Mouse (Mus musculus) embryo, embryonic 11.5 days (tissue): ENCODE measurements around the gene Limch1.

Experiments used
- DNase-seq: peaks from one replicate; pipeline ENCODE4 v3.0.0-alpha.2; 2012; ENCODE audit warnings: low read depth, low spot score

Limch1 gene

DNA sequence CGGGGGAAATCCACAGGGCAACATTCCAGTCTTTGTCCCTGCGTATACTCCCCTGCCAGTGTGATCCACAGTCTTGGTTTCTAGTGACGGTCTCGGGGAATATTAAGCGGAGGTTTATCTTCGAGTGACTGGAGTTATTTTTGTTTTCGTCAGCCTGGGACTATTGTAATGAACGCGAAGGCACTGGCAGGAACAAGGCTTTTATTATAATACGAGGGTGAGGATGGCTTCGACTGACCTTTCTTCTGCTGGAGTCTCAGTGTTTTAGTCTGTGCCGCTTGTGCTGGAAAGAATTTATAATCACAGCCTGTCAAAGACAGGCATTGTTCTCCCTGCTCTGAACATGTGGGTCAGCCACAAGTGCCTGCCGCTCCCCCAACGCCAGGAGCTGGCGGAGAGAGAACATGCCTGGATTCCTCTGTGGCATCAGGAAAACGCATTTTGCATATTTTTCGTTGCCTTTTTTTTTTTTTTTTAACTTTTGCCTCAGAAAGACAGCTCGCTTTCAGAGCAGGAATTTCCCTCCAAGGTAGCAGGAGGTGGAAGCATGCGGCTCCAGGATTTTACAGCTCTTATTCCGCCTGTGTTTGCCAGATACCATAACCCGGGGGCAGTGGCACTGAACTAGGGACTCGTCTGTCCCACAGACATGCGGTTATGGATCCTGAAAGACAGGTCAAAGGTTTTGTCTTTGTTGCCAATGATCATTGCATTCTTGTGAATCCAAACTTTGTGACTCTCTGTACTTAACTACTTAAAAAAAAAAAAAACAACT is 222.6 kb downstream of the Limch1 start:
- peak; percentile 63 for DNase-seq

- no peak for DNase-seq
Observed at GRCm38 (mm10) chr5:66968925-66969711, 223.5 kb downstream of the Limch1 start.

DNA sequence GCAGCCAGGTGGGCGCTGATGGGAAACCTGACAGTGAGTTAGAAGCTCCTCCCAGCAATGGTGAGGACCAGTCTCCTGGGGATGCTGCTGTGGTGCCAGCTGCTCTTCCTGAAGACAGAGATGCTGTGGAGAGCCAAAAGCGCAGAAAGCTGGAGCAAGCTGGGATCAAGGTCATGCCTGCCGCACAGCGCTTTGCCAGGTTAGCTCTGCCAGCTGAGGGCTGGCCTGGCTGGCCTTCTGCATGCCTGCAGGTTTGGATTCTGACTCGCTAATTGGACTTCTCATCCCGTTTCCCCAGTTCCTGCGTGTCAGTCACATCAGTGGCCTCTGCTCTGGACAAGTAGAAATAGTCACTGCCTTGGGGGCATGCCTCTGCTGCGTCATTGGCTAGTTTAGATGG is 230.0 kb downstream of the Limch1 start:
- DNase-seq = no peak

- DNase-seq = no peak
Observed at GRCm38 (mm10) chr5:66979332-66980218, 233.9 kb downstream of the Limch1 start.

DNA sequence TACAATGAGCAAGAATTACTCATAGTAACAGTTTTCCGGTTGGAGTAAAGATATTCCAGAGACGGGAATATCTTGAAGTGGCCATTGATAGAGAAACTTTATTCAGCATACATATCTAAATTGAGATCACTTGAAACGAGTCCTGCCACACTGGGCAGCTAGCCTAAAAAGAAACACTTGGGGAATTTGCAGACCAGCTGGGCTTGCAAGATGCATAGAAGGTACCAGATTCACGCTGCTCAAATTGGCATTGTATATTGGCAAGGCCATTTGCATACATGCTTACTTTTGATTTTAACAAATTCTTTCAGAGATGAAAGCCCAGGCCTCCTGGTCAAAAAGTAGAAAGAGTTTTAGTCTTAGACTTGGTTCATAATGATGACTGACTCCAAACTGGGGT is 235.2 kb downstream of the Limch1 start:
- no peak for DNase-seq

DNA sequence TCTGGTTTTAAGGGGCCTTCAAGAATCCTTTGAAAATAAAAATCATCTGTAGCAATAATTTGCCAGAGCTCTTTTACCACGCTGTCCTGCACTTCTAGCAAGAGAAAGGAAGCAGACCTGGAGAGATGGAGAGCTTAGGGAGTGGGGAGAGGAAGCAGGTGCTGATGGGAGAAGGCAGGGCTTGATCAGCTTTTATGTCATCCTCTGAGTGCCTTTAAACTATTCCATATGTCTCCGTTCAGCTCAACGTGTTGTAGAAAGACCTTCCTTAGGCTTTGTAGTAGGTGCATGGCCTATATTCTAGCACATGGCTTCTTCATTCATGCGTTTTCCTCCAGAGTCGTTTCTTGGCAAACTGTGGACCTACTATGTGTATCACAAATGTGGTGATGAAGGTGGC is 237.5 kb downstream of the Limch1 start:
- no peak for DNase-seq

DNA sequence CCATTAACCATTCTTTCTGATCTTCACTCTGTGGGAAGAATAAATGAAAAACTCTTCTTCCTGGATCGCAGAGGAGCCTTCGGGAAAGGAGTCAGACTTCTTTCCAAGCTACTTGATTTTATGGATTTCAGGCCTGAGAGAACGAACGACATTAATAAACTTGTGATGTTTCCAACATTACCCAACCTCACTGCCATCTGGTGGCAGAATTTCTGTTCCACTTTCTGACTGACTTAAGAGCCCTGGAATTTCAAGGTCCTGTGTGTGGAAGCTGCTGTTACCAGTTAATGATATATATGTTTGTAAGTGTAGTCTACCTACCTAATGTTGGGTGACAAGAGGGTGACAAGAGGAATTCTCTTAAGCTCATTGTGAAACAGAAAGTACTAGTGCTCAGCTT is 243.3 kb downstream of the Limch1 start:
- DNase-seq = no peak

- no peak for DNase-seq
Observed at GRCm38 (mm10) chr5:66989531-66989930, 243.9 kb downstream of the Limch1 start.

- no peak for DNase-seq
Observed at GRCm38 (mm10) chr5:66992401-66992800, 246.8 kb downstream of the Limch1 start.

DNA sequence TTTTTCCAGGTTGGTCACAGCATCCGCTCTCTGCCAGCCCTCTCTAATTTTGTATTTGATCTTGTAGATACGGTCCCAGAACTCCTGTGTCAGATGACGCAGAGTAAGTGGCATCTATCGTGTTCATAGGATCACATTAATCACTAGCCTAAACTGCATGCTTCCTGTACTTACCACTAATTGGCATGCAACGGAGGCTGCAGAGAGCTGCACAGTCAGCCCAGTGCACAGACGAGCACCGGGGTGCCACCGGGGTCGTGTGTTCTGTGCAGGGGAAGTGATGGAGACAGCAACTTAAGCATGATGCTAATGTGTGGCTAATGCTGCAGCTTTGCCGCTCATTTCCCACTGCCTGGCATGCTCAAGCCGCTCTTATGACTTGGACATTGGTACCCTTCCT is 247.4 kb downstream of the Limch1 start:
- DNase-seq = no peak

DNA sequence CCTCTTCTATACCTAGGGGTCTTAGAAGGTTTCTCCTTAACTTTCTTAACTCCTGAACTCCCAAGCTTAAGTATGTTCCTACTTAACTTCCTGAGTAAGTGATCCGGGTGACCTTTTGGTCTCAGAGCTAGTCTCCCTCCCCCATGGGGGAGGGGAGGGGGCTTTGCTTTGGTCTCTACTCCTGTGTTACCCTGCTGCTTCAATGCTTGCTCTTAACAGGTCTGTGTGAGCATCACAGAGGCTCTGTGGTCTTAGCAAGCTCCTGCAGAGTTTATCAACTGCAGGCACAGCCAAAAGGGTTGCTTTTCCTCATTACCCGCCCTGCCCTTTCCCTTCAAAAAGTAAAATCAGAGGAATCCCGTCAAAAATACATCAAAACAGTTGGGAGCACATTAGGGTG is 250.5 kb downstream of the Limch1 start:
- no peak for DNase-seq

- DNase-seq = peak; percentile 83
Observed at GRCm38 (mm10) chr5:66996886-66997599, 251.4 kb downstream of the Limch1 start.

- DNase-seq = no peak
Observed at GRCm38 (mm10) chr5:66997600-66997930, 251.9 kb downstream of the Limch1 start.

DNA sequence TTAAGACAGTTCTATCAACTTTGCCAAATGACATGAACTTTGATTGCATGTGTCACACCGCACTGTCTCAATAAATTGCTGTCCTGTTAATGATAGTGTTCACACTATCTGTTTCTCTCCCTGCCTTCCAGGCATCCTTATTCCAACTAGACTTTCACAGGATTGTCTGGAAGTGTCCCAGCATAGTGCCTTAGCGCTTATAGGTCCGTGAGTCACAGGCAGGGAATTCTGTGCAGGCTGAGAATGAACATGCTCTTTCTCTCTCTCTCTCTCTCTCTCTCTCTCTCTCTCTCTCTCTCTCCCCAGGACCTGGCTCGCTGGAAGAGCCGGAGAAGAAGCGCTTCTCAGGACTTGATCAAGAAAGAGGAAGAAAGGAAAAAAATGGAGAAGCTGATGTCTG is 252.7 kb downstream of the Limch1 start:
- DNase-seq = no peak

DNA sequence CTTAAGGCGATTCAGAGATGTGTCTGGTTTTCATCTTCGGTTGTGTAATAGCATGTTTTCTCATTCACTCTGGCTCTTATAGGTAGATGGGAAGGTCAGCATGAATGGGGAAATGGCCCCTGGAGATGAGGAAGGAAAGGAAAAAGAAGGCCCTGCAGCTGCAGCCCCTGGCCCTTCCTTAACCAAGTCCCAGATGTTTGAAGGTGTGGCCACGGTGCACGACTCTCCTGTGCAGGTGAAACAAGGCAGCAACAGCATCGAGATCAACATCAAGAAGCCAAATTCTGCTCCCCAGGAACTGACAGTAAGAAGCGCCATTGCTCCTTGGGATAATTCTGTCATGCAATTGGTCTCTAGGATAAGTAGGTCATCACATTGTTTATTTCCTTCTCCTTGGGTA is 256.7 kb downstream of the Limch1 start:
- no peak for DNase-seq

DNA sequence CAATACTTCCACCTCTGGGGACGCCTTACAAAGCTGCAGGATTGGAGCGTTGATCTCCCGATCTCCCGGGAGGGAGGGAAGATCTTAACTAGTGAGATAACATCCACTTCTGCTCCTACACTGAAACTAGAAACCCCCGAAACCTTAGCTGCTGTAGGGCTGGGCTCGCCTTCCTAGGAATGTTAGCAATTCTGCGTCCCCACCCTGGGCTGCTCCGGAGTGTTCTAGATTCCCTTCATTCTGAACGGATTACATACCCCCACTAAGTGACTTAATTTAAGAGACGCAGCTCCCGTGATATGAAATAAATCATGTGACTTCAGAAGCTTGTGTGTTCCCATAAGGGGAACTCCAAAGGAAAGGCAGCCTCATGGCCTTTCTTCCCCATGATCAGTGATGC is 259.0 kb downstream of the Limch1 start:
- DNase-seq = no peak

- no peak for DNase-seq
Observed at GRCm38 (mm10) chr5:67011043-67011870, 265.6 kb downstream of the Limch1 start.

DNA sequence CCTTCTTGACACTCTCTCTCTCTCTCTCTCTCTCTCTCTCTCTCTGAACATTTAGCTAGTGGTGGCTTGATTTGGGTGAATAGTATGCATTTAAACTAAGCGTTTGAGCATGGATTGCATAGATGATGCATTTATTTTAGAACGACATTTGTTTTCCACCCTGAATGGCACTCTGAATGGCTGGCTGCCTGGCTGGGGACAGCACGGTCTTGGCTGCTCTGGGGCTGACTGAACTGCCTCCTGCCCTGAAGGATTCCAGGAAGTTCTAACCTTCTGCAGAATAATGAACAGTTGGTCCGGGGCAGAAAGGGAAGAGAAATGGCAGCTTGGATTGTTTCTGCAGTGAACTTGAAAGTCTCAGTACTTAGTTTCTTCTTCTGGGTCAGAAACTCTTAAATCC is 266.4 kb downstream of the Limch1 start:
- DNase-seq = no peak

- no peak for DNase-seq
Observed at GRCm38 (mm10) chr5:67013926-67014325, 268.3 kb downstream of the Limch1 start.

DNA sequence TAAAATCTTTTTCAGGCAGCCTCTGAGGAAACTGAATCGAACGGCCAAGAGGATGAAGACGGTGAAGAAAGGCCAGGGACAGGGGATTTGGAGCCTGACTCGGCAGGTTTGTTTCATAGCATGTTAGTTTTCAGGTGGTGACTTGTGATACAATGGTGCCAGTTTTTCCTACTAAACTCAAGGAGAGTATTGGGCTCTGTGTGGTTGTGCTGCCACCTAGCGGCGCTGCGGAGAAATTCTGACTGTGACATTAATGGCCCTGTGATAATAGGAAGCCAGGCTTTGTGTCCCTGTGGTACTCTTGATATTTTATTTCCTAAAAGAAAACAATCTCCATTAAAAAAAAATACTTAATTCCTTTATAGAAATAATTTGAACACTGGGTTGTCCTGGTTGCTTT is 270.8 kb downstream of the Limch1 start:
- DNase-seq = peak; percentile 68
